Mouse (Mus musculus): ENCODE results near the gene Camk2g. TPM values are rescaled to one million over a fixed set of nuclear protein-coding genes. Genes with fewer than 3 reads are reported as not detected.
A peak's percentile ranks its signal among the peaks of the same experiment; 100 is the strongest.

Camk2g gene
- total and polyA plus RNA-seq, 3 experiments: 36.8 to 41.0 (median 37.0) TPM

DNA sequence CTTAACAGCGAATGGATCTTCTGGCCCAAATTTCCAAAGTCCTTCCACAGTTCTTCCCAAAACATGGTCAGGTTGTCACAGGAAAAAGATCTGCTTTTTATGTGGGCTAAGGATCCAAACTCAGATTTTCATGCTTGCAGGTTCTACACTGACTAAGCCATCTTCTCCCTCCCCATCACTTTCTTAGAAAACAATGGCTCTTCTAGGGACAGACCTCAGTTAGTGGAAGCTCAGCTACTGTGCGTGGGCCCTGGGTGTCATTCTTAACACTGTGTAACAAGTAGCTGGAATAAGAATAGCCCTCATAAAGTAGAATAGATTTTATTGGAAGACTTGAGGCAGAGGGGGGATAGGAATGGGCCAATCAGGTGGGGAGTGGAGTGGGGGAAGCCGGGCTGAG, 21.6 kb upstream of the Camk2g start:
- no peaks in the 10 kb centered on the region for H3K27me3 ChIP-seq (ENCODE audit: control insufficient read depth, insufficient read depth, low read length)
- no peaks in the 10 kb centered on the region for H3K79me2 ChIP-seq (replicated peaks; ENCODE audit: control insufficient read depth, insufficient read depth, low read length)
- no peak overlapping the region for H3K27ac ChIP-seq
- H3K9ac ChIP-seq (ENCODE audit: low read depth, low read length): no peak overlapping the region
- no peak overlapping the region for H3K4me3 ChIP-seq
- no peaks in the 10 kb centered on the region for H3K4me1 ChIP-seq (ENCODE audit: control insufficient read depth, insufficient read depth, low read length)
- no peaks in the 10 kb centered on the region for H3K36me3 ChIP-seq (ENCODE audit: control insufficient read depth, insufficient read depth, low read length)
- intact Hi-C loops (cut with DNase I): no loop called here
- TF ChIP-seq CTCF (IDR thresholded peaks at IDR 0.05) (no peak), POLR2A (IDR thresholded peaks at IDR 0.05; ENCODE audit: insufficient read depth, low read depth, low read length) (no peak), EP300 (IDR thresholded peaks at IDR 0.05; ENCODE audit: insufficient read depth, low read depth, low read length) (no peak)
- 96% methylated on average over 3 of the region's 3 CpGs for WGBS
- no peak for DNase-seq

DNA sequence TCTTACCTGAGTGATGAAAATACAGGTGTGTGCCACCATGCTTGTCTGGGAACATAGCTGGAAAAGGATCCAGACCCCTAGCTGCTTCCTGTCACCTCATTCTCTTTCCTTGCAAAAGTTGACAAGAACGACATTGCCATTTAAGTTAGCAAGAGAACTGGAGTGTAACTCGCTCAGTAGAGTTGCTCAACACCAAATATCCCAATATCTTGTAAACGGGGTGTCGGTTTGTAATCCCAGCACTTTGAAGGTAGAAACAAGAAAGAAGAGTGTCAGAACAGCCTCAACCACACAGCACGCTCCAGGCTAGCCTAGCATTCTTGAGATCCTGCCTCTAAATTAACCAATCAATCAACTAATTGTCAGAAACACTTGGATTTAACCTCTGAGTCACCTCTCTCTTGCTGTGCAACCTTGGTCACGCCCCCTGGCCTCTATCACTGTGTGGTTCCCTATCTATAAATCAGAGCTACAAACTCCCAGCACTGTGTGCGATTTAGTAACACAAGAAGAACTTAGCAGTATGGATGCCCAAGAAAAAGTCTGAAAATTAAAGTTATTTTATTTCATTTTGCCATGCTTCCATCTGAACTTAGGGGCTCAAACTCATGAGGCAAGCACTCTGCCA, 18.0 kb upstream of the Camk2g start:
- Histone ChIP-seq H3K79me2 (replicated peaks; ENCODE audit: control insufficient read depth, insufficient read depth, low read length) (no peaks in the 10 kb centered on the region), H3K9ac (ENCODE audit: low read depth, low read length) (no peak overlapping the region), H3K4me3 (no peak overlapping the region), H3K27ac (no peak overlapping the region), H3K4me1 (ENCODE audit: control insufficient read depth, insufficient read depth, low read length) (no peaks in the 10 kb centered on the region; the same call in none of the 2 replicates), H3K27me3 (ENCODE audit: control insufficient read depth, insufficient read depth, low read length) (no peaks in the 10 kb centered on the region), H3K36me3 (ENCODE audit: control insufficient read depth, insufficient read depth, low read length) (no peaks in the 10 kb centered on the region)
- intact Hi-C loops (cut with DNase I): no loop called here
- TF ChIP-seq CTCF (IDR thresholded peaks at IDR 0.05) (no peak), EP300 (IDR thresholded peaks at IDR 0.05; ENCODE audit: insufficient read depth, low read depth, low read length) (no peak), POLR2A (IDR thresholded peaks at IDR 0.05; ENCODE audit: insufficient read depth, low read depth, low read length) (no peak)
- 91% methylated on average over 7 of the region's 7 CpGs for WGBS
- DNase-seq: no peak

DNA sequence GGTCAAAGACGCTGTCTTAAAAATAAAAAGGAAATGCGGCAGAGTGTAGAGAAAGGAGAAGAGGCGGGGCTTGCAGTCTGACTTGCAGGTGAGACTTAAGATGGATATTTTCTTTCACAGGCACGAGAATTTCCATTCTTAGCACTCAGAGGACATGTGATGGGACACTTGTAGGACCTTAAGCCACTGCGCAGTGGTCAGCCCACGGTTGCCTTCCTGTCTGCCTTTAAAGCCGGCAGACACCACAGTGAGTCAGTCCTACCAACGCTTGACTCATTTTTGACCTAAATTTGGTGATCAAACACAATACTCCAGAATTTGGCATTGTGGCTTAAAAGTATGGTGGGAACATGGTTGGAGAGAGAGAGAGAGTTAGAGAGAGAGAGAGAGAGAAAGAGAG, 17.3 kb upstream of the Camk2g start:
- DNase-seq: no peak
- intact Hi-C loops (cut with DNase I): no loop called here
- Histone ChIP-seq H3K27me3 (ENCODE audit: control insufficient read depth, insufficient read depth, low read length) (no peaks in the 10 kb centered on the region), H3K4me1 (ENCODE audit: control insufficient read depth, insufficient read depth, low read length) (peaks cover under 1% of the 10 kb centered on the region), H3K27ac (no peak overlapping the region), H3K36me3 (ENCODE audit: control insufficient read depth, insufficient read depth, low read length) (no peaks in the 10 kb centered on the region), H3K9ac (ENCODE audit: low read depth, low read length) (no peak overlapping the region), H3K4me3 (no peak overlapping the region), H3K79me2 (replicated peaks; ENCODE audit: control insufficient read depth, insufficient read depth, low read length) (no peaks in the 10 kb centered on the region)
- WGBS: 68% methylated on average over 8 of the region's 8 CpGs
- TF ChIP-seq POLR2A (IDR thresholded peaks at IDR 0.05; ENCODE audit: insufficient read depth, low read depth, low read length) (no peak), EP300 (IDR thresholded peaks at IDR 0.05; ENCODE audit: insufficient read depth, low read depth, low read length) (no peak)

GRCm38 (mm10) chr14:20809820-20810219, 15.9 kb upstream of the Camk2g start:
- intact Hi-C loops (cut with DNase I): loop anchor here (10.0 kb wide), 2 partner anchors 215 to 305 kb away; no protein-coding TSS in a partner anchor

GRCm38 (mm10) chr14:20809349-20809748, 15.5 kb upstream of the Camk2g start:
- H3K27ac ChIP-seq: no peak overlapping the region
- no peak overlapping the region for H3K4me3 ChIP-seq
- WGBS: 81% methylated on average over 4 of the region's 4 CpGs
- H3K79me2 ChIP-seq (replicated peaks; ENCODE audit: control insufficient read depth, insufficient read depth, low read length): no peaks in the 10 kb centered on the region
- no peak for DNase-seq
- no peak overlapping the region for H3K9ac ChIP-seq (ENCODE audit: low read depth, low read length)
- no peaks in the 10 kb centered on the region for H3K27me3 ChIP-seq (ENCODE audit: control insufficient read depth, insufficient read depth, low read length)
- intact Hi-C loops (cut with DNase I): loop anchor here (10.0 kb wide), 2 partner anchors 215 to 305 kb away; no protein-coding TSS in a partner anchor
- H3K4me1 ChIP-seq (ENCODE audit: control insufficient read depth, insufficient read depth, low read length): peaks cover 12% of the 10 kb centered on the region
- TF ChIP-seq POLR2A (IDR thresholded peaks at IDR 0.05; ENCODE audit: insufficient read depth, low read depth, low read length) (no peak), EP300 (IDR thresholded peaks at IDR 0.05; ENCODE audit: insufficient read depth, low read depth, low read length) (no peak), CTCF (IDR thresholded peaks at IDR 0.05) (no peak)
- H3K36me3 ChIP-seq (ENCODE audit: control insufficient read depth, insufficient read depth, low read length): no peaks in the 10 kb centered on the region

More at GRCm38 (mm10) chr14:20809820-20810219, 15.9 kb upstream of the Camk2g start:
- no peak for TF ChIP-seq CTCF (IDR thresholded peaks at IDR 0.05)
- TF ChIP-seq EP300 (IDR thresholded peaks at IDR 0.05; ENCODE audit: insufficient read depth, low read depth, low read length): no peak
- no peak for TF ChIP-seq POLR2A (IDR thresholded peaks at IDR 0.05; ENCODE audit: insufficient read depth, low read depth, low read length)
- no peak overlapping the region for H3K9ac ChIP-seq (ENCODE audit: low read depth, low read length)
- no peaks in the 10 kb centered on the region for H3K27me3 ChIP-seq (ENCODE audit: control insufficient read depth, insufficient read depth, low read length)
- H3K27ac ChIP-seq: no peak overlapping the region
- no peak overlapping the region for H3K4me3 ChIP-seq
- no peaks in the 10 kb centered on the region for H3K79me2 ChIP-seq (replicated peaks; ENCODE audit: control insufficient read depth, insufficient read depth, low read length)
- H3K36me3 ChIP-seq (ENCODE audit: control insufficient read depth, insufficient read depth, low read length): no peaks in the 10 kb centered on the region
- peaks cover 9% of the 10 kb centered on the region for H3K4me1 ChIP-seq (ENCODE audit: control insufficient read depth, insufficient read depth, low read length)
- DNase-seq: no peak

GRCm38 (mm10) chr14:20806116-20806840, 12.4 kb upstream of the Camk2g start:
- Histone ChIP-seq H3K27ac (peak overlapping the region; percentile 1; the same call in 1 of the 2 replicates), H3K27me3 (ENCODE audit: control insufficient read depth, insufficient read depth, low read length) (no peaks in the 10 kb centered on the region), H3K4me1 (ENCODE audit: control insufficient read depth, insufficient read depth, low read length) (peaks cover 15% of the 10 kb centered on the region), H3K4me3 (no peak overlapping the region), H3K79me2 (replicated peaks; ENCODE audit: control insufficient read depth, insufficient read depth, low read length) (no peaks in the 10 kb centered on the region), H3K36me3 (ENCODE audit: control insufficient read depth, insufficient read depth, low read length) (no peaks in the 10 kb centered on the region), H3K9ac (ENCODE audit: low read depth, low read length) (no peak overlapping the region)
- TF ChIP-seq EP300 (IDR thresholded peaks at IDR 0.05; ENCODE audit: insufficient read depth, low read depth, low read length) (no peak), CTCF (IDR thresholded peaks at IDR 0.05) (no peak), POLR2A (IDR thresholded peaks at IDR 0.05; ENCODE audit: insufficient read depth, low read depth, low read length) (no peak)
- intact Hi-C loops (cut with DNase I): loop anchor here (10.0 kb wide), 2 partner anchors 219 to 309 kb away; no protein-coding TSS in a partner anchor
- WGBS: 84% methylated on average over 14 of the region's 14 CpGs
- peak in 1 of 2 experiments; percentile 53 for DNase-seq

All from heart, adult 2 months (tissue).